Mouse (Mus musculus): ENCODE measurements around the gene Ptar1. TPM values are rescaled to one million over a fixed set of nuclear protein-coding genes. Genes with fewer than 3 reads are reported as not detected.

Ptar1 gene
- 48.7 TPM for polyA plus RNA-seq (2014; fragmentation: Illumina TruSeq; extraction: RNeasy Lipid Tissue Mini Kit (QIAGEN cat#74804))

DNA sequence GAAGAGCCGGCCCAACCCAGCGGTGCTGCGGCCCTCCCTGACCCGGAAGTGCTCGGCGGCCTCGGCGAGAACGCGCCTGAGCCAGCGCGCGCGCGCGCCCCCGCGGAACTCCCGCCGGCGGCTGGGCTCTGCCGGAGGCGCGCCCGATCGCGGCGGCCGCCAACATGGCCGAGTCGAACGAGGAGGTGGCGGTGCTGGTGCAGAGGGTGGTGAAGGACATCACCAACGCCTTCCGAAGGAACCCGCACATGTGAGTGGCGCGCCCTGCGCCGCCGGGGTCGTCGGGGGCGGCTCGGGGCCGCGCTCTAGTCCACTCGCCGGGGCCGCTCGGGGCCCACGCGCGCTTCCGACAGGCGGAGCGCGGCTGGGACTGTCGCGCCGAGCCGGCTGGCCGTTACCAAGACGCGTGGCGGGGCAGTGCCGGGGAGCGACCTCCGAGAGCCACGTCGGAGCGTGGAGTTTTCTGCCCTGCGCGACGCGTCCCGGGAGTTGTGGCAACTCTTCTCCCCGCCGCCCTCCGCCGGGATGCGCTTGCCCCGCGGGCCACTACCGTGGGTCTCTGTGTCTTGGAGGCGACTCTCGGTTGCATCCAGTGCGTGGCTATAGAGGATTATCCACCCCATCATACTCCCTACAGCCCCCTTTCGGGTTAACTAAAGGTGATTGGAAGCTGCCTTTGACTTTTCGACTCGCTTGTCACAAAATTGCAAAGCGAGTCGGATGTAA lies at the start of gene Ptar1:
Gene Ptar1 (plus strand): TSS at position 134 of the 726 bp plus-strand sequence.

DNA sequence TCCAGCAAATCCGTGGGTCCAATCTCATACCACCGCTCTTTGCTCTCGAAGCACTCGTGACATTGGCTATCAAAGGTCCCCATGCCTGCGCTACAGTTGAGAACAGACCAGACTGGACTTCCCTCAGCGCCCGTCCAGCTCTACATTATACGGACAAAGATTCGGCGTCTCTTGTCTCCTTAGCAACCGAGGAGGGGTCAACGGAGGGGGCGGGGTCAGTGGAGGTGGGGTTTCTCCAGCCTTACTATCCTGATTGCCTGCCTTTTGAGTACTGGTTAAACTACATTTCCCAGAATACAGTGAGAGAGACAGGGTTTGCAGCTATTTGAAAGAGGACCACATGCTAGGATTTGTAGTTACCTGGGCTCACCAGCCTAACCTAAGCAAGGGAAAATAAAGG lies 34.6 kb upstream of the Ptar1 start, which contains the start of gene 1700028P14Rik:
Gene 1700028P14Rik (minus strand): TSS at position 169 of the 400 bp plus-strand sequence.

DNA sequence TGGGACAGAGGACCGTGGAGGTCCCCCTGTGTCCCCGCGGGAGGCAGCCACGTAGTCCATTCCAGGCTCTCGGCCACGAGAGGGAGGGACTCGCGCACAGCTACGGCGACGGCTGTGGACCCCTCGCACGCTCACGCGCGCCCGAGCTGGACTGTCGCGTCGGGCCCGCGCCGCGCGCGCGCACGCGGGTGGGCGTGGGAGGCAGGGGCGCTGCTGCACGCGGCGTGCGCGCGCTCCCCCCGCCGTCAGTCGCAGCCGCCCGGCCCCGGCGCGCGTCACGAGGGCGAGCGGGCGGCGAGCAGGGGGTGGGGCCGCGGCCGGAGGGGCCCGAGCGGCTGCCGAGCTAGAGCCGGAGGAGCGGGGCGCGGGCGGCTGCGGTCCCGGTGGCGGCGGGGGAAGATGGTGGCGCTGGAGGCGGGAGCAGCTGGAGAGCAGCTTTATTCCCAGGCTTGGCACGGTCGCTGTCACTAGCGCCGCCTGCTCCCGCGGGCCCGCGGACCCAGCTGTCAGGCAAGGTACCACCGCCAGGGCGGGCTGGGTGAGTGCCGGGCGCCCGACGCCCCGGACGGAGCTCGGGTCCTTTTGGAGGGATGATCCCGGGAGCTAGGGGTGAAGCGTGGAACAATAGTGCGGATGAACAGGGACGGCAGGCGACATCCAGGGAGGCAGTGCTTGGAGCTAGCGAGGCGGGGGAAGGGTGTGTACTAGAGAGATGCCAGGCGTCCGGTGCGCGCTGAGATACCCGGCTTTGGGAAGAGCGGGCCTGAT lies 71.5 kb downstream of the Ptar1 start, which contains the start of gene Apba1:
Gene Apba1 (plus strand): TSS at position 334 of the 768 bp plus-strand sequence.

Other genes starting within 250 kb of the Ptar1 start
- gene Mamdc2, start 239.0 kb upstream of the Ptar1 start, polyA plus RNA-seq (2014; fragmentation: Illumina TruSeq; extraction: RNeasy Lipid Tissue Mini Kit (QIAGEN cat#74804)) = 30.7 TPM
- gene 1700028P14Rik, start 34.6 kb upstream of the Ptar1 start, polyA plus RNA-seq (2014; fragmentation: Illumina TruSeq; extraction: RNeasy Lipid Tissue Mini Kit (QIAGEN cat#74804)) = 4.9 TPM
- 3.5 TPM for gene Apba1, start 71.5 kb downstream of the Ptar1 start, polyA plus RNA-seq (2014; fragmentation: Illumina TruSeq; extraction: RNeasy Lipid Tissue Mini Kit (QIAGEN cat#74804))